Mouse (Mus musculus): ENCODE measurements around the gene Cyyr1. TPM values are rescaled to one million over a fixed set of nuclear protein-coding genes. Genes with fewer than 3 reads are reported as not detected.

Gene Cyyr1
- polyA plus RNA-seq, 1 experiment, result 2.6 TPM

DNA sequence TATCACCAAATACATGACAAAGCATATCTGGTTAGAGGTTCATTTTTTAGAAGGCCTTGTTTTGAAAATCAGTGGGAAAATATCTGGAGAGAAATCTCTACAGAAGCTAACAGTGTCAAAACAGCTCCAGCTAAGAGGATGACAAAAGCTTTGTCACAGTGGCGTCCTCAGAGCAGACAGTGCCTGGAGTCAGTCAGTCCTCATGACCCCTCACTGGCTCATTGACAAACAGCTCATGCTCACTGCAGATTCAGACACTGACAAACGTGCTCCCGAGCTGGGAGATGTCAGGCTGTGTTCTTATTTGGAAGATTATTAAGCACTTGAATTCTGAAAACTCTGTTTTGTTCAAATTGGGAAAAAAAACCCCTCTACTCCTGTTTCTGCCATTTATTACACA lies 124.0 kb downstream of the Cyyr1 start:
- no peak for DNase-seq
- no peak overlapping the region for H3K27ac ChIP-seq (ENCODE audit: control insufficient read depth, insufficient read depth, low read length)
- H3K27me3 ChIP-seq (ENCODE audit: control insufficient read depth, insufficient read depth, low read length), result no peaks in the 10 kb centered on the region
- H3K4me3 ChIP-seq (ENCODE audit: control insufficient read depth, insufficient read depth, low read length), result no peak overlapping the region
- TF ChIP-seq POLR2A (IDR thresholded peaks at IDR 0.05; ENCODE audit: control insufficient read depth, extremely low read depth, insufficient read depth, low read length, poor library complexity), result no peak
- no peak for TF ChIP-seq CTCF (IDR thresholded peaks at IDR 0.05; ENCODE audit: borderline replicate concordance, control insufficient read depth, extremely low read depth, insufficient read depth, low read length, poor library complexity)
- H3K4me1 ChIP-seq (replicated peaks; ENCODE audit: control insufficient read depth, insufficient read depth, low read length), result no peaks in the 10 kb centered on the region
- WGBS, result 84% methylated on average over 3 of the region's 3 CpGs
- H3K36me3 ChIP-seq (ENCODE audit: control insufficient read depth, insufficient read depth, low read length), result no peaks in the 10 kb centered on the region

GRCm38 (mm10) chr16:85422889-85423288 lies 130.3 kb downstream of the Cyyr1 start:
- Histone ChIP-seq H3K4me3 (ENCODE audit: control insufficient read depth, insufficient read depth, low read length) (no peak overlapping the region), H3K4me1 (replicated peaks; ENCODE audit: control insufficient read depth, insufficient read depth, low read length) (no peaks in the 10 kb centered on the region), H3K27me3 (ENCODE audit: control insufficient read depth, insufficient read depth, low read length) (no peaks in the 10 kb centered on the region), H3K27ac (ENCODE audit: control insufficient read depth, insufficient read depth, low read length) (no peak overlapping the region), H3K36me3 (ENCODE audit: control insufficient read depth, insufficient read depth, low read length) (no peaks in the 10 kb centered on the region)
- TF ChIP-seq POLR2A (IDR thresholded peaks at IDR 0.05; ENCODE audit: control insufficient read depth, extremely low read depth, insufficient read depth, low read length, poor library complexity) (no peak), CTCF (IDR thresholded peaks at IDR 0.05; ENCODE audit: borderline replicate concordance, control insufficient read depth, extremely low read depth, insufficient read depth, low read length, poor library complexity) (no peak)
- no peak for DNase-seq
- WGBS, result 77% methylated on average over 2 of the region's 2 CpGs

DNA sequence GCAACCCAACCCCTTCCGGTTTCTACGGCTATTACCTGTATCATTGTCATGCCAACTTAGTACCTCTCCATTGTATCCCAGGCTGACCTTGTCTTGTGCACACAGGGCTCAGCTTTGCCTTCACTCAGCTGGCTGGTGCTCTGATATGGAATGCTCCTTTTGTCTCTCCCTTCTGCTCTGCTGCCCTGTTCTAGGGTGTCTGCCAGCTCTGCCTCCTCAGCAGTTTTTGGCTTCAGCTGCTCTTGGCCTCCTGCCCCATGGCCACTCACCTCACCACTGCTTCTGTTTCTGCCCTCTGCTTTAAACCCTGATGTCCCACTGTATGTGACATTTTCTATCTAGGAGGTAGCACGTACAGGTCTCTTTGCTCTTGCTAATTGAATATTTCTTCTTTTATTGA lies 137.8 kb downstream of the Cyyr1 start:
- DNase-seq, result no peak
- TF ChIP-seq POLR2A (IDR thresholded peaks at IDR 0.05; ENCODE audit: control insufficient read depth, extremely low read depth, insufficient read depth, low read length, poor library complexity) (no peak), CTCF (IDR thresholded peaks at IDR 0.05; ENCODE audit: borderline replicate concordance, control insufficient read depth, extremely low read depth, insufficient read depth, low read length, poor library complexity) (no peak)

GRCm38 (mm10) chr16:85393430-85393948 lies 159.7 kb downstream of the Cyyr1 start:
- TF ChIP-seq CTCF (IDR thresholded peaks at IDR 0.05; ENCODE audit: borderline replicate concordance, control insufficient read depth, extremely low read depth, insufficient read depth, low read length, poor library complexity) (no peak), POLR2A (IDR thresholded peaks at IDR 0.05; ENCODE audit: control insufficient read depth, extremely low read depth, insufficient read depth, low read length, poor library complexity) (no peak)
- no peak overlapping the region for H3K4me3 ChIP-seq (ENCODE audit: control insufficient read depth, insufficient read depth, low read length)
- H3K27ac ChIP-seq (ENCODE audit: control insufficient read depth, insufficient read depth, low read length), result no peak overlapping the region
- no peak for DNase-seq
- no peaks in the 10 kb centered on the region for H3K36me3 ChIP-seq (ENCODE audit: control insufficient read depth, insufficient read depth, low read length)
- WGBS, result 29% methylated on average over 4 of the region's 4 CpGs
- no peaks in the 10 kb centered on the region for H3K4me1 ChIP-seq (replicated peaks; ENCODE audit: control insufficient read depth, insufficient read depth, low read length)
- H3K27me3 ChIP-seq (ENCODE audit: control insufficient read depth, insufficient read depth, low read length), result no peaks in the 10 kb centered on the region

More for the DNA sequence above, 137.8 kb downstream of the Cyyr1 start:
- Histone ChIP-seq H3K4me3 (ENCODE audit: control insufficient read depth, insufficient read depth, low read length) (no peak overlapping the region), H3K27ac (ENCODE audit: control insufficient read depth, insufficient read depth, low read length) (no peak overlapping the region), H3K4me1 (replicated peaks; ENCODE audit: control insufficient read depth, insufficient read depth, low read length) (no peaks in the 10 kb centered on the region), H3K27me3 (ENCODE audit: control insufficient read depth, insufficient read depth, low read length) (no peaks in the 10 kb centered on the region), H3K36me3 (ENCODE audit: control insufficient read depth, insufficient read depth, low read length) (no peaks in the 10 kb centered on the region)
- 91% methylated on average over 3 of the region's 3 CpGs for WGBS

GRCm38 (mm10) chr16:85386801-85387200 lies 166.4 kb downstream of the Cyyr1 start:
- Histone ChIP-seq H3K4me3 (ENCODE audit: control insufficient read depth, insufficient read depth, low read length) (no peak overlapping the region), H3K27me3 (ENCODE audit: control insufficient read depth, insufficient read depth, low read length) (no peaks in the 10 kb centered on the region), H3K27ac (ENCODE audit: control insufficient read depth, insufficient read depth, low read length) (no peak overlapping the region), H3K36me3 (ENCODE audit: control insufficient read depth, insufficient read depth, low read length) (no peaks in the 10 kb centered on the region), H3K4me1 (replicated peaks; ENCODE audit: control insufficient read depth, insufficient read depth, low read length) (no peaks in the 10 kb centered on the region)
- WGBS, result 66% methylated on average over 5 of the region's 5 CpGs
- no peak for DNase-seq
- TF ChIP-seq POLR2A (IDR thresholded peaks at IDR 0.05; ENCODE audit: control insufficient read depth, extremely low read depth, insufficient read depth, low read length, poor library complexity) (no peak), CTCF (IDR thresholded peaks at IDR 0.05; ENCODE audit: borderline replicate concordance, control insufficient read depth, extremely low read depth, insufficient read depth, low read length, poor library complexity) (no peak)

Other genes with a start within 250 kb of the Cyyr1 start
- gene Adamts1, start 249.7 kb upstream of the Cyyr1 start, polyA plus RNA-seq (2012; rRNA removed), result 2.9 and 3.8 TPM in 2 replicates

Data from thymus, adult 2 months (tissue).